Mouse (Mus musculus): ENCODE measurements at regions not wholly inside any gene's neighbourhood (a gene's known extent, or its start where the extent isn't known, plus 50 kb on each side); places are given as distances from the start of the nearest gene placed in this dataset.

DNA sequence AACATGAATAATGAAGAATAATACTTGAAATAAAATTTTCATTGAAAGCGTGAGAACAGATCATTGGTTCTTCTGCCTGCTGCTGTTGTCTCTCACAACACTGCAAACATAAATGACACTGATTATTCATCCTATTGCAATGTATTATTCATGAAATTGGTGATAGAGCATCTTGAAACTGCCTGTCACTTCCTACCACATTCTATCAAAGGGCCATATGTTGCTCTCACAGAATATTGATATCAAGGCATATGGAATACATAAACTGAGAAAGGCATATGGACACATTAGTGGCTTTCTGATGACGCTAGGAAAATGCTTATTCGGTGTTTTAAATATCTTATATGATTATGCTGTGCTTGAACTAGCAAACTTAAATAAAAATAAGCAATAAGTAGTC, 371.6 kb downstream of the Cdh19 start:
- peak in 1 of 2 experiments; percentile 2 for DNase-seq (ENCODE audit: extremely low spot score in 1 of 2, low spot score in 1 of 2)

DNA sequence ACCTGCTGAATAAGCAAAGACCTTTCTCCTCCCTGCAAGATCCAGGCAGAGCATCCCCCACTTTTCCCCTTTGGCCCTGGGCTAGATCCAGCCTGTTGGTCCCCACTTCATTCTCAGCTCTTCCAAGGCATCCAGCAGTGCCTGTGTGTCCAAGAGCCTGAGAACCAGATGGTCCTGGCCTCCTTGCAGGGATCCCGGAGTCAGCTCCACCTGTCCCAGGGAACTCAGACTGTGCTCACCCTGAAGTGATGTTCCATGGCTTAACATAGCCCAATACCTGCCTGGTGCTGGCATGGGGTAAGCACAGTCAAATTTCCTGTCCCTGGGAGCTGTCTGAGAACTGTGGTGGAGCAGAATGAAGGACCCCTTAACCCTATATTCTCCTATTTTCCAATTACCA, 396.1 kb downstream of the Cdh19 start:
- DNase-seq (ENCODE audit: extremely low spot score in 1 of 2, low spot score in 1 of 2) = no peak

Measured in frontal cortex, adult 2 months (tissue).